Mouse (Mus musculus): ENCODE data around the gene Chst2.

Chst2 gene

DNA sequence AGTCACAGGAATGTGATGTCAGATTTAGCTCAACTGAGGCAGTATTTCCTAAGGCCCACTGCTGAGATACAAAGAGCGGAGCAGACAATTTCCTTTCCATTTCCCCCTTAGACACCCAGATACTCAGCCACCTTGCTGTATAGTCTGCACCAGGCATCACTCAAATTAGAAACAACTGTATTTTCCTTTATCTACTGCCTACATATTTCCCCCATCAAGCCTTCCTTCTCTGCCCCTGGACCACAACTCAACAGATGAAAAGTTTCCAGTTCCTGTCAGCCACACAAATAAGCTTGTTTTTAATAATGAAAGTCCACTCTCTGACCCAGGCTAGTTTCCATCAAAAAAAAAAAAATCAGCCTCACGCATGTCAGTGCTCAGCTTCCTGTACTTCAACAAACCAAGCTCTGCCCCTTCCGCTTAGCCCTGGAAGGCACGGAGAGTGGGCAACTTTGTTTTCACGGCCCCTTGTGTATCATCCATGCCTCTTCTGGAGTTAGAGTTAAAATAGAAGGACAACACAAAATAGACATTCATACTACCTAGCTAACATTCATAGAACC lies 52.6 kb downstream of the Chst2 start:
- WGBS: 85% methylated on average over 5 of the region's 5 CpGs

DNA sequence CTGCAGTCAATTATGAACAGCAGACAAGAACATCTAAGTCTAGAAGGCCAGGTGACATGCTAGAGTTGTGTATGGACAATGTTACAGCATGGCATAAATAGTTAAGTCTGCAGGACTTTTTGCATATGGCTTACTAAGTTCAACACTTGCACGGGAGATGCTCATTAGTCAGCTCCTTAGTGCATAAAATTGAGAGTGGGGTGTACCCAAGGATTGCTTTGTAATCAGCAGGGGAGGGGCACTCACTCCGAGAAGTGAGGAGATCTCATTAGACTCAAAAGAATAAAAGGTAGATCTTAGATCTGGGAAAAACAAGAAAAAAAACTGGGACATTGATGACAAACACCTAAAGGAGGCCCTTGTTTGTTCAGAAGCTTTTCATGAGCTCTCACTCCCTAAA lies 54.6 kb downstream of the Chst2 start:
- WGBS: 74% methylated on average over 2 of the region's 2 CpGs

DNA sequence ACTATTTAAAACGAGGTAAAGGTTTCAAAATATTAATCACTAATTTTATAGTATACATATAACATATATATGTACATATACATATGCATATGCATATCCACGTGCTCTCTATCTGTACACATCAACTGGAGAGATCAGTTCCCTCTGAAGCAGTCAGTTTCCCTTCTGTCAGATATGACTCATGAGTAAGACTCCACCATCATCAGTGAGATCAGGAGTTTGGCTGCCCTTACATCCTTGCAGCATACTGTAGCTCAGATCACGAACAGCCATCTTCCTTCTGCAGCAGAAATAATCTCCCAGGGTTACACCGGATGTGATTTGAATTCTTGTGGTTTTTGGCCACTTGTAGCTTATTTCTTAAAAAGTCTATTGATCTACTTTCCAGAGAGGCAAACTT lies 56.0 kb downstream of the Chst2 start:
- WGBS: 67% methylated on average over 4 of the region's 4 CpGs

All from cerebral cortex, adult 2 months (tissue).